Mouse (Mus musculus) gastrocnemius, adult 2 months (tissue): ENCODE results near the gene Plaa. TPM values are rescaled to one million over a fixed set of nuclear protein-coding genes. Genes with fewer than 3 reads are reported as not detected.

Experiments
- DNase-seq: peaks from one replicate; pipeline ENCODE4 v3.0.0; 2022
- H3K27ac ChIP-seq: fragments of 200-600 bp; 2 replicates; pipeline ENCODE4 v1.8.1; 2022; ENCODE audit warnings: mild to moderate bottlenecking
- H3K4me3 ChIP-seq: fragments of 200-600 bp; 2 replicates; pipeline ENCODE4 v1.8.1; 2022; ENCODE audit warnings: mild to moderate bottlenecking, moderate library complexity
- CTCF ChIP-seq: fragments of 200-600 bp; IDR thresholded peaks from 2 replicates; pipeline ENCODE4 v1.8.1; 2022; ENCODE audit warnings: antibody characterized with exemption, mild to moderate bottlenecking, moderate library complexity
- intact Hi-C: fragments of 180-260 bp; cut with DNase I; formaldehyde crosslinking; loops from one replicate; pipeline ENCODE4 v1.15.1; 2025
- total RNA-seq, 2 experiments: library from RNA; stranded (reverse); gene quantifications; 2 replicates each; pipeline ENCODE4 v1.2.3; 2021

The Plaa gene
- total RNA-seq, 2 experiments from 2014 or later: 34.0 to 38.5 TPM

DNA sequence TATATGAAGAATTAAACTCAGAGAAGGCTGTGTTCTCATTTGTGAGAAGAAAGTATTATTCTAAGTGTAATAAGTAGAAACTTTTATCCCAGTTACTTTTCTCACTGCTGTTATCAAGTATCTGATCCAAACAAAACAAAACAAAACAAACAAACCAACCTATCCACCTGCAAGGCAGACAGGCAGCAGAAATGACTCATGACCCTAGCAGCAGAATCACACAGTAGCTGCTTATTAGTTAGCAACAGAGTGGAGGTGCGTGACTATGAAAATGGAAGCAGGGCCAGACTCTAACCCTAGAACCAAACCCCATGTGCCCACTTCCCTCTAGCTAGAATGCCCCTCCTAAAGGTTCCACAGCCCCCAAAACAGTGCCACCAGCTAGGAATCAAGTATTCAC is 73.6 kb downstream of the Plaa start:
- DNase-seq: no peak
- Histone ChIP-seq H3K27ac (no peak overlapping the region), H3K4me3 (no peak overlapping the region)
- TF ChIP-seq CTCF: no peak
- intact Hi-C loops: no loop called here

DNA sequence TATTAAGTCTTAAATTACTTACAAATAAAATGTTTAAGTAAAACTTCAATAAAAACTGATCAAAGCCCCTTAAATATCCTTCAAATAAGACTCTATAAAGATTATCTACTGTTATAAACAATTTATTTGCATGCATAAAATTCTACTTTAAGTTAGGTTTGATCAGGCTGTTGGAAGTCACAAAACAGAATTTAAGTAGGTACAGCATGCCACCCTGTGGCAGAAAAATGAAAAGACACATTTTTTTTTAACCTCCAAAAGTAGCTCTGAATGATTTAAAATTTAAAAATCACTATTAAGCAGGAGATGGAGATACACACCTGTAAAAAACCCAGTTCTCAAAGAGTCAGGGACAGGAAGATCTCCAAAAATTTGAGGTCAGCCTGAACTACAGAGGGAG is 79.7 kb downstream of the Plaa start:
- DNase-seq: no peak
- Histone ChIP-seq H3K27ac (no peak overlapping the region), H3K4me3 (no peak overlapping the region)
- intact Hi-C loops: no loop called here
- TF ChIP-seq CTCF: peak; percentile 57

DNA sequence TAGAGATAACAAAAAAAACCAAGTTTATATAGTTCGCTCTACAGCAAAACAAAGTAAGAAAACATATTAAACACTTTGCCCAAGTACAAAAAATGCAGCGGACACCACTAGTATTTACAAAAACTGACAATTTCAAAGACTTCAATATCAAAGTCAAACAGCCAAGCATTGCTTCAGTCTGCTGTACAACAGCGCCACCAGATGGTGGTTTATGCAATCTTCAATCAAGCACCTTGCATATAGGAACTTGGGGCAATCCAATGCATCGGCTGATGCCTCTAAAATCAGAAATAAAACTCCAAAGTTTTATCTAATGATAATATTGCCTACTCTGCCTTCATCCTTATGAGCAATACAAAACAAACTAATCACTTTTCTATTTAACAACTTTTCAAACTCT is 85.4 kb downstream of the Plaa start:
- H3K27ac ChIP-seq: no peak overlapping the region
- DNase-seq: peak; percentile 55
- intact Hi-C loops: loop anchor here (10.0 kb wide), 1 partner anchor 393 kb away; no protein-coding TSS in a partner anchor
- peak; percentile 84 for TF ChIP-seq CTCF
- no peak overlapping the region for H3K4me3 ChIP-seq

Other genes with a start within 250 kb of the Plaa start
- gene Gm10306, start 46.7 kb downstream of the Plaa start, total RNA-seq: not detected
- gene Caap1, start 46.4 kb downstream of the Plaa start, total RNA-seq: 1 to 10 TPM; 2.8 to 3.0 TPM
- 1 to 10 TPM; 4.7 to 8.5 TPM for gene Ift74, start 11.2 kb upstream of the Plaa start, total RNA-seq
- gene Lrrc19, start 46.9 kb upstream of the Plaa start, total RNA-seq: not detected
- 10 to 100 TPM; 14.4 to 17.0 TPM for gene Tek, start 136.0 kb upstream of the Plaa start, total RNA-seq